Mouse (Mus musculus): ENCODE data around the gene Ccdc89.

The Ccdc89 gene

GRCm38 (mm10) chr7:90475793-90476312 is 49.5 kb downstream of the Ccdc89 start, which contains the start of gene Tmem126b:
Gene Tmem126b (minus strand): TSS chr7:90476001.
- peak; percentile 100 for DNase-seq

DNA sequence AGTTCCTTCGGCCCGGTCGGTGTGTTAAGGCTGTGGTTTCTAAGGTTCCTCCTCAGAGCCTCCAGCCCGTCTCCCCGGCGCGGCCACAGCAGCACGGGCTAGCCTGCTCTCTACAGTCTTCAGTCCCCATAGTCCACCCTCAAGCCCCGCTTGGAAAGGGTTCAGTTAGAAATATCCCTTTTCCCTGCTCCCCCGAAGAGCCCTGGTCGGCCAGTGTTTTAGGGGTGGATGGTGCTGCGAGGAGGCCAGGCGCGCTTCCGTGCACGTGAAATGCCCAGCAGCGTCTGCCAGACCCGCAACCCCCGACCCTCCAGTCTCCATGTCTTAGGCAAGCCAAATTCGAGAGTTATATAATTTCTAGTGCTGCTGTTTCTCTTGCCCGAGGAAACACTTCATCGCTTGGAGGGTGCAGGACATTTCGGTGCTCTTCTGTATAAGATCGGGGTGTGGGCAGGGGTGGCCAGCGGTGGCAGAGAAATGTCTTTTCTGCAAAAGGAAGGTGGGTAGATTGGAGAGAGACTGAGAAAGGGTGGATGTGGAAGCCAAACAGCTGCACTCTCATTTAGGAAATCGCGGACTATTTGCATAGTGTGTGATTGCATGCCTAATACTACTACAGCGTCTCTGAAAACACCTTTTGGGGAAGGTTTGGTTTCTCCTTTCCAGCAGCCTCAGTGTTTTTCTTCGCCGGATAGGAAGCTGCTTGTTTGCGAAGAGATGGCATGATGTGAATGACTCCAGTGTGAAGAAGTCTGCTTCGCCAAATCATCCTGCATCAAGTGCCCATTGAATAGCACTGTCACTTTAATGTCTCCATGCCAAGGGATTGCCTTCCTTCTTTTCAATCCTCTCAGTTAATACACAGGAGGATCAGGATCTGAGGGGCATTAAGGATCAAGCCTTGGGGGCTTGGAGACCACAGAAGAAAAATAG is 50.2 kb downstream of the Ccdc89 start, which contains the start of gene Dlg2:
Dlg2 (plus strand) TSS at position 360 of the 933 bp plus-strand sequence.
- DNase-seq, result no peak
